Mouse (Mus musculus) left cerebral cortex, adult 11 months (tissue): ENCODE data around the gene C5ar2.

Experiments
- DNase-seq: peaks from one replicate; pipeline ENCODE4 v3.0.0; 2022; ENCODE audit warnings: low spot score

Gene C5ar2

DNA sequence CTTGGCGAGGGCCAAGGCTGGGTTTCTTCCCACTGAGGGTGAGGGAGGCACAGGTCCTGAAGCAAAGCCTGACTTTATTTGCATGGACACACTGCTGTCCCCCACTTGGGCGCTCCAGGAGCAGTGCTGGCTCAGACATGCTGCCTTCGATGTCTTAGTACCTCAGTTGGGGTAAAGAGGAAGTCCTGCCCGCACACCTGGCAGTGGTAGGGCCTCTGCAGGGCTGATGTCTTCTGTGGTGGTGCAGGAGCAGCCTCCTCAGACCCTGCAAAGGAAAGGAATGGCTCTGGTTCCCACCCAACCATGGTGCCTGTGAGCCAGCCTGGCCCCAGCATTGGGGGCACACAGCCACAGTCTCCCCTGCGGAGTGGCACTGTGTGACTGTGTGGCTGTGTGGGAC, 46.8 kb downstream of the C5ar2 start:
- DNase-seq, result no peak

DNA sequence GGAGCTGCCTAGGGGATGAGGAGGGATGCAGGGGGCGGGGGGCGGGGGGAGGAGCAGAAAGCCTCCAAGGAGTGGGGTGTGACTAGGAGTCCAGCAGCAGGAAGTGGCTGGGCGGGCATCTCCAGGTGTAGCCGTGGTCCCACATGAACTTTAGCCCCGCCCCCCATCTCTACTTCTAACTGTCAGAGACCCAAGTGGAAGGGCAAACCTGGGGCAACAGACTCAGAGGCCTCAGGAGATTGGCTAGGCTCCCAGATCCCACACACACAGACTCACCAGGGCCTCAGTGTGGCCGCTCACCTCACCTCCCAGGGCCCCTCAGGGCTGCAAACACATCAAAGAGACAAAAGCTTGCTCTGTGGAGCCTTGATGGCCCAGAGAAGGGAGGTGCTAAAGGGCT, 47.3 kb downstream of the C5ar2 start:
- DNase-seq, result no peak

DNA sequence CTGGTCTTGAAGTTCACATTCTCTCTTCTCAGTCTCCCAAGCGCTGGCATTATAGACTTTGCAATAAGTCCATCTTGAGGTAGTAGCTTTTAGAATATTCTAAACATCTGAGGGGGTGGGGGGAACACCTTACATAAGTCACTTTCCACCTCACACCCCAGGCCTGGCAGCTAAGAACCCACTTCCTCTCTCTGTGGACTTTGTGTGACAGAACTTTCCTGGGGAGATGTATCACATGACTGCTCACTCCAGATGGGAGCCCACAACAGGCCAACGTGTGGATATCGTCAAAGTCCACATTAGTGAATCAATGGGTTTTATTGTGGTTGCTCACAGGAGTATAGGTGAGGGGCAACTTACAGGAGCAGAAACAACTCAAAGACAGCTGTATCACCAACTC, 50.3 kb downstream of the C5ar2 start:
- no peak for DNase-seq

DNA sequence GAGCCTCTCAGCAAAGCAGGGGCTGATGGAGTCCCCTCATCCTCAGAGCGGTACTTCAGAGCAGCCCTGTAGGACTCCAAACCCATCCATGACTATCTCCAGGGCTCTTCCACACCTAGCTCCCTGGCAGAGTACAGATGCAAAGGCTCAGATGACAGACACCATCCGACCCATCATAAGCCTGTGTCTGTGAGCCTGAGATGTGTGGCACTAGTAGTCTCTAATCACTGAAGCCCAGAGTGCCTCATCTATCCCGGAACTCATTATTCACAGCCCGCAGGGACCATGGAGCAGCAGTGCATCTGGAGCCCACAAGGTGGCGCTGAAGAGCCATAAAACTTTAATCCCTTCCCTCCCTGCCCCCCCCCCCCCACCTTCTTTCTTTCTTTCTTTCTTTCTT, 51.6 kb downstream of the C5ar2 start:
- DNase-seq, result peak; percentile 57

DNA sequence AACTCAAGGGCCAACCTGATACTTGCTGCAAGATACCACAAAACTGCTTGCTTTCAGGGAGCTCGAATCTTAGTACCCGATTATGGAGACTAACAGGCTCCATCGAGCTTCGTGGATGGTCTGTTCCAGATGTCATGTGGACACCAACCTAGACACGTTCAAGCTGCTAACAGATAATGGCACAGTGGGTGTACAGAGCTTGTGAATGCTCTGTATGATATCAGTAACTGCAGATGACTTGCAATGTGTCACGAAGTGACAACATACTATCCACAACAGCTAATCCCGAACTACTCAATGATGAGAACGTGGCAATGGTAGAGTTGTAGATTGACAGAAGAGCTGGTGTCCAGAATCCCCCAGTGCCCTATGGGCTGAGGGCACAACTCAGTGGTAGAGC, 56.5 kb downstream of the C5ar2 start:
- no peak for DNase-seq
